Mouse (Mus musculus): ENCODE results near the gene Tssc4. TPM values are rescaled to one million over a fixed set of nuclear protein-coding genes. Genes with fewer than 3 reads are reported as not detected.

Gene Tssc4
- polyA plus RNA-seq, 2 experiments, result 65.0 to 130 TPM

DNA sequence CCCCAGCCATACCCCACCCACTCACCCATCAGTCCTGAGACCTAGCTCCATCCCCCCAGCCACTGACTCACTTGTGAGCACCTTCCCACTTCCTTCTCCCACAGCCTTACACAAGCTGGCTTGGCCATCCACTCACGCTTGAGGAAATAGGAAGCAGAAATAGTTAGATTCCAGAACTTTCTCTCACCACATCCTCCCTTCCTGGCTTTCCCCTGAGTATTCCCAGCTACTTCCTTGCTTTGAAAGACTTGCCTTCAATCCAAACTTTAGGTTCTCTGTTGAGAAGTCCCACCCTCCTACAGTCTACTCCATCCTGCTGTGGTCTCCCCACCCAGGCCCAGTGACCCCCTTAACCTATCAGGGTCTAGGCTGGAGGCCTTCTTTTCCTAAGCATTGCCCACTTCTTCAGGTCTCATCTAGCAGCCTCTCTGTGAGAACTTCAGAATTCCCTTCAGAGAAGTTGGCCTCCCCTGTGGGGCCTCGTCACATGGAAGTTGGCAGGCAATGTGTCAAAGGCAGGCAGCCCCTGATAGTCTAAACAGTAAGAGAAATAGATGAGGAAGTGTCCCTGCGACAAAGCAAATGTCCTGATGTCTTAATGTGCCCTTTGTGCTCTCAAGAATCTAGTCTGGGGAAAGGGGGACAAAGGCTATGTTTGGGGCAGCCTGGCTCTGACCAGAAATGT lies 27.8 kb upstream of the Tssc4 start:
- Histone ChIP-seq H3K4me1 (ENCODE audit: control insufficient read depth, insufficient read depth, low read length) (no peaks in the 10 kb centered on the region), H3K27ac (replicated peaks; ENCODE audit: low read depth, low read length) (no peak overlapping the region), H3K4me2 (replicated peaks; ENCODE audit: low read depth, low read length, severe bottlenecking) (no peak overlapping the region), H3K9me3 (ENCODE audit: control insufficient read depth, low read length) (0 out of 2 replicates have a peak, but pooled peaks cover 3% of the 10 kb centered on the region), H3K4me3 (replicated peaks; ENCODE audit: low read length) (no peak overlapping the region), H3K9ac (ENCODE audit: low read depth, low read length, severe bottlenecking) (no peak overlapping the region), H3K27me3 (ENCODE audit: control insufficient read depth, insufficient read depth, low read length) (no peaks in the 10 kb centered on the region), H3K36me3 (ENCODE audit: control insufficient read depth, insufficient read depth, low read length) (peaks cover 5% of the 10 kb centered on the region)
- TF ChIP-seq POLR2A (IDR thresholded peaks at IDR 0.05; ENCODE audit: borderline replicate concordance, extremely low read depth, insufficient read depth, insufficient read length), result no peak
- DNase-seq (ENCODE audit: low spot score), result no peak
- 83% methylated on average over 3 of the region's 3 CpGs for WGBS
- ATAC-seq (ENCODE audit: low FRiP score, low read depth), result no peak

DNA sequence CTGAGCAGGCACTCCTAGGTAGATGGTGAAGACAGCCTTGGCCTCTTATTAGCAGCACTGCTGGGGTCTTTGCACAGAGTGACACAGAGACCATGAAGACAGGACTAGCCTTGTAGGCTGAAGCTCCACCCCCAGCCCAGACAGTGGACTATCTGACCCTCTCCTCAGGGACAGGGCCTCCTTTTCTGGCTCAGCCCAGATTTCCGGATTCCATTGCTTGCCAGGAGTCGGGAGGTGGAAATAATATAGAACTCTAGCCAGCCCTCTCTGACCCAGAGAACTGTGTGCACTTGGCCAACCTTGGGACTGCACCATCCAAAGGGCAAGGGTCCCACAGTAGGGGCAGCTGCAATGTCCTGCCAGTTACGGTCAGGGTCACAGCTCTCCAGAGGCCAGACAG lies 27.0 kb upstream of the Tssc4 start:
- 66% methylated on average over 3 of the region's 3 CpGs for WGBS
- H3K4me2 ChIP-seq (replicated peaks; ENCODE audit: low read depth, low read length, severe bottlenecking), result no peak overlapping the region

DNA sequence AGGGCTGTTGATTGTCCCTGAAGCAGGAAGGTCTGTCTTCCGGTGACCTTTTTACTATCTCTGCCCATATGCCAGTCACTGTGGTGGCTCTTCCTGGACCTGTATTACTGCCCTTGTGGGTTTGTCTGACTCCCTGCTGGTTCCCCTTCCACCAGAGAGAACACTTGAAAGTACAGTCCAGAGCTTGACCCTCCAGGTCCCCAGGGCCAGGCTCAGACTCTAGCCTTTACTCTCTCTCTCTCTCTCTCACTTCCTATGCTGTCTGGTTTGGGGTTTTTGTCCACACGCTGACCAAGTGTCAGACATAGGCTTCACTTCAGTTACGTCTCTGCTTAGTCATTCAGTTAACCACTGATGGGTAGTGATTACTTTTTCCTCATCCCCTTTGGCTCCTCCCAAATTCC lies 26.1 kb upstream of the Tssc4 start:
- no peak overlapping the region for H3K4me2 ChIP-seq (replicated peaks; ENCODE audit: low read depth, low read length, severe bottlenecking)
- no peaks in the 10 kb centered on the region for H3K27me3 ChIP-seq (ENCODE audit: control insufficient read depth, insufficient read depth, low read length)
- H3K9ac ChIP-seq (ENCODE audit: low read depth, low read length, severe bottlenecking), result no peak overlapping the region
- no peak overlapping the region for H3K4me3 ChIP-seq (replicated peaks; ENCODE audit: low read length)
- no peaks in the 10 kb centered on the region; the same call in none of the 2 replicates for H3K36me3 ChIP-seq (ENCODE audit: control insufficient read depth, insufficient read depth, low read length)
- H3K27ac ChIP-seq (replicated peaks; ENCODE audit: low read depth, low read length), result no peak overlapping the region
- no peaks in the 10 kb centered on the region for H3K4me1 ChIP-seq (ENCODE audit: control insufficient read depth, insufficient read depth, low read length)
- ATAC-seq (ENCODE audit: low FRiP score, low read depth), result no peak
- no peak for DNase-seq (ENCODE audit: low spot score)
- 0 out of 2 replicates have a peak, but pooled peaks cover 3% of the 10 kb centered on the region for H3K9me3 ChIP-seq (ENCODE audit: control insufficient read depth, low read length)
- TF ChIP-seq POLR2A (IDR thresholded peaks at IDR 0.05; ENCODE audit: borderline replicate concordance, extremely low read depth, insufficient read depth, insufficient read length), result no peak
- WGBS, result 84% methylated on average over 3 of the region's 3 CpGs

More for the DNA sequence above, 27.0 kb upstream of the Tssc4 start:
- Histone ChIP-seq H3K27me3 (ENCODE audit: control insufficient read depth, insufficient read depth, low read length) (no peaks in the 10 kb centered on the region), H3K27ac (replicated peaks; ENCODE audit: low read depth, low read length) (no peak overlapping the region), H3K4me1 (ENCODE audit: control insufficient read depth, insufficient read depth, low read length) (no peaks in the 10 kb centered on the region), H3K9ac (ENCODE audit: low read depth, low read length, severe bottlenecking) (no peak overlapping the region), H3K9me3 (ENCODE audit: control insufficient read depth, low read length) (0 out of 2 replicates have a peak, but pooled peaks cover 3% of the 10 kb centered on the region), H3K36me3 (ENCODE audit: control insufficient read depth, insufficient read depth, low read length) (peaks cover 3% of the 10 kb centered on the region), H3K4me3 (replicated peaks; ENCODE audit: low read length) (no peak overlapping the region)
- no peak for ATAC-seq (ENCODE audit: low FRiP score, low read depth)
- no peak for DNase-seq (ENCODE audit: low spot score)
- no peak for TF ChIP-seq POLR2A (IDR thresholded peaks at IDR 0.05; ENCODE audit: borderline replicate concordance, extremely low read depth, insufficient read depth, insufficient read length)

DNA sequence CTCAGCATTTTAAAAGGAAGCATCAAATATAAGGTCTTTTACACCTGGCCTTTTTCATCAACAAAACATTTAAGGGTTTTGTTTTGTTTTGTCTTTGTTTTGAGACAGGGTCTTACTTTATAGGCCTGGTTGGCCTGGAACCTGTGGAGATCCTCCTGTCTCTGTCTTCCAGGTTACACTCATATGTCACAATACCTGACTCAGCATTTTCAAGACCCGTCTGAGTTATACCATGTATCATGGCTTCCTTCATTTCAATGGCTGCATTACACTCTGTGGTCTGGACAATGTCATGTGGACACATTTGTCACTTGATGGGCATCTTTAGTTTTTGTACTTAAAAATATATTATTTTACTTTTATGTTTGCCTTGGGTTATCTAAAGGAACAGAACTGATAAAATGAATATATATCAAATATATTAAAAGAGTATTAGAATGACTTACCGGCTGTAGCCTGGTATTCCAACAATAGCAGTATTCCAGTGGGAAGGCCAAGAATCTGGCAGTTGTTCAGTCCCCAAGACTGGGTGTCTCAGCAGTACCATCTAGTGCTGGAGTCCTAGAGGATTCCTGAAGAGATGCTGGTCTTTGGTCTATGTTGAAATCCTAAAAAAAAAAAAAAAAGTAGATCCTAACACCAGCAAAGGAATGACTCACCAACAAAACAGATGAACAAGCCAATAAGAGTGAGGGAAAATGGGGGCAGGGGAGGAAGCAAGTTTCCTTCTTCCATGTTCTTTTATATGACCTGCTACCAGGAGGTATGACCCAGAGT lies 24.8 kb upstream of the Tssc4 start:
- Histone ChIP-seq H3K4me2 (replicated peaks; ENCODE audit: low read depth, low read length, severe bottlenecking) (no peak overlapping the region), H3K27me3 (ENCODE audit: control insufficient read depth, insufficient read depth, low read length) (no peaks in the 10 kb centered on the region), H3K9ac (ENCODE audit: low read depth, low read length, severe bottlenecking) (no peak overlapping the region), H3K4me3 (replicated peaks; ENCODE audit: low read length) (no peak overlapping the region), H3K9me3 (ENCODE audit: control insufficient read depth, low read length) (0 out of 2 replicates have a peak, but pooled peaks cover 3% of the 10 kb centered on the region), H3K4me1 (ENCODE audit: control insufficient read depth, insufficient read depth, low read length) (no peaks in the 10 kb centered on the region), H3K36me3 (ENCODE audit: control insufficient read depth, insufficient read depth, low read length) (no peaks in the 10 kb centered on the region; the same call in 1 of the 2 replicates), H3K27ac (replicated peaks; ENCODE audit: low read depth, low read length) (no peak overlapping the region)
- ATAC-seq (ENCODE audit: low FRiP score, low read depth) (no peak), DNase-seq (ENCODE audit: low spot score) (no peak)
- no peak for TF ChIP-seq POLR2A (IDR thresholded peaks at IDR 0.05; ENCODE audit: borderline replicate concordance, extremely low read depth, insufficient read depth, insufficient read length)
- 86% methylated on average over 2 of the region's 2 CpGs for WGBS

DNA sequence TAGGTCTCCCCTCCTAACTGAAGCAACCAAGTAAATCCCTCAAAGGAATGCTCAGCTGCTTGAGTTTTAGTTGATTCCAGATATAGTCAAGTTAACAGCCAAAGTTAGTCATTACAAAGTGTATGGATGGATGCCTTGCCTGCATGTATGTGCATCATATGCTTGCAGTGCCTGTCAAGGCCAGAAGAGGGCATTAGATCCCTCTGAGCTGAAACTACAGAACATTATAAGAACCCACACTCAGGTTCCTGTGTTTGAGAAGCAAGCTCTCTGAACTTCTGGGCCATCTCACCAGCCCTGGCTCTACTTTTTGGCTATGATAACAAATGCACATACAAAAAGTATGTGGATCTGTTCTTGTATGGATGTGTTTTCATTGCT lies 24.2 kb upstream of the Tssc4 start:
- no peak for TF ChIP-seq POLR2A (IDR thresholded peaks at IDR 0.05; ENCODE audit: borderline replicate concordance, extremely low read depth, insufficient read depth, insufficient read length)
- DNase-seq (ENCODE audit: low spot score), result no peak

More for the DNA sequence above, 24.2 kb upstream of the Tssc4 start:
- Histone ChIP-seq H3K27me3 (ENCODE audit: control insufficient read depth, insufficient read depth, low read length) (no peaks in the 10 kb centered on the region), H3K36me3 (ENCODE audit: control insufficient read depth, insufficient read depth, low read length) (no peaks in the 10 kb centered on the region; the same call in 1 of the 2 replicates), H3K4me2 (replicated peaks; ENCODE audit: low read depth, low read length, severe bottlenecking) (no peak overlapping the region), H3K9me3 (ENCODE audit: control insufficient read depth, low read length) (0 out of 2 replicates have a peak, but pooled peaks cover 3% of the 10 kb centered on the region), H3K27ac (replicated peaks; ENCODE audit: low read depth, low read length) (no peak overlapping the region), H3K4me3 (replicated peaks; ENCODE audit: low read length) (no peak overlapping the region), H3K4me1 (ENCODE audit: control insufficient read depth, insufficient read depth, low read length) (no peaks in the 10 kb centered on the region), H3K9ac (ENCODE audit: low read depth, low read length, severe bottlenecking) (no peak overlapping the region)
- ATAC-seq (ENCODE audit: low FRiP score, low read depth), result no peak

Measured in limb, embryonic 14.5 days (tissue).